Mouse (Mus musculus) cerebellum, adult 11-12 months (tissue): ENCODE results near the gene Fgd5.
"Not testable (repeated sequence)": the region's sequence is repeated elsewhere in the genome, so short reads cannot be mapped to it uniquely, and the experiment has no call there.

Experiments
- DNase-seq: peaks from one replicate; pipeline ENCODE4 v3.0.0; 2022

Fgd5 gene

GRCm38 (mm10) chr6:91978371-91979300 lies at the start of gene Fgd5:
Gene Fgd5, plus strand, starts transcription at chr6:91978878.
- no peak for DNase-seq

GRCm38 (mm10) chr6:91931231-91931630 lies 47.4 kb upstream of the Fgd5 start:
- DNase-seq: no peak

GRCm38 (mm10) chr6:91938491-91938890 lies 40.2 kb upstream of the Fgd5 start:
- no peak for DNase-seq

- DNase-seq: no peak
Observed at GRCm38 (mm10) chr6:91948426-91948825, 30.3 kb upstream of the Fgd5 start.

- DNase-seq: not testable (repeated sequence)
Observed at GRCm38 (mm10) chr6:91958015-91958414, 20.7 kb upstream of the Fgd5 start.

- no peak for DNase-seq
Observed at GRCm38 (mm10) chr6:91960028-91960811, 18.5 kb upstream of the Fgd5 start.

- no peak for DNase-seq
Observed at GRCm38 (mm10) chr6:91963429-91963828, 15.2 kb upstream of the Fgd5 start.

GRCm38 (mm10) chr6:91965060-91965459 lies 13.6 kb upstream of the Fgd5 start:
- no peak for DNase-seq

GRCm38 (mm10) chr6:91966006-91966405 lies 12.7 kb upstream of the Fgd5 start:
- DNase-seq: no peak

- no peak for DNase-seq
Observed at GRCm38 (mm10) chr6:91972201-91972646, 6.5 kb upstream of the Fgd5 start.

GRCm38 (mm10) chr6:91973972-91974371 lies 4.7 kb upstream of the Fgd5 start:
- no peak for DNase-seq

- no peak for DNase-seq
Observed at GRCm38 (mm10) chr6:91979301-91979996, 771 bp downstream of the Fgd5 start.

- no peak for DNase-seq
Observed at GRCm38 (mm10) chr6:91980011-91980410, 1.3 kb downstream of the Fgd5 start.

GRCm38 (mm10) chr6:91990101-91990500 lies 11.4 kb downstream of the Fgd5 start:
- peak; percentile 37 for DNase-seq

GRCm38 (mm10) chr6:91992823-91993222 lies 14.1 kb downstream of the Fgd5 start:
- DNase-seq: no peak

- no peak for DNase-seq
Observed at GRCm38 (mm10) chr6:91993795-91994505, 15.3 kb downstream of the Fgd5 start.

GRCm38 (mm10) chr6:91996072-91996471 lies 17.4 kb downstream of the Fgd5 start:
- no peak for DNase-seq

- no peak for DNase-seq
Observed at GRCm38 (mm10) chr6:92002558-92003285, 24.0 kb downstream of the Fgd5 start.

GRCm38 (mm10) chr6:92003646-92004045 lies 25.0 kb downstream of the Fgd5 start:
- DNase-seq: no peak

- no peak for DNase-seq
Observed at GRCm38 (mm10) chr6:92004137-92004805, 25.6 kb downstream of the Fgd5 start.

- DNase-seq: no peak
Observed at GRCm38 (mm10) chr6:92004806-92005205, 26.1 kb downstream of the Fgd5 start.
